Comparison of ENCODE assay signal across 9 mouse cellular contexts in the genomic region with DNA sequence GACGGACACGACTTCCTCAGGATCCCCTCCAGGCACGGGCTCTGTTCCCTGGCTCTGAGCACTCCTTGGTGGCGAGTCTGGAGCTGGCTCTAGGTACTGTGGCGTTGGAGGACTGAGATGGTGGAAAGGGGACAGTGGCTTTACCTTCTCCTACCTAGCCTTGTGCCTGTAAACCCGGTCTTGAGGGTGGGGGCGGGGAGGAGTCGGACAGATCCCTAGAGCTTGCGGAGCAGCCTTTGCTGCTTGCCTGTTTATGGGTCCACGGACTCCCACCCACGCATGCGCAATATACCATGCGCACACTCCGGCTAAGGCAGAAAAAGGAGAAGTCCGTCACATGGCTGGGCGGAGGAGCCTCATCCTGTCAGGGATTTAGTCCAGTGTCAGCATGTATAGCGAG. TPM values are rescaled to one million over a fixed set of nuclear protein-coding genes. Genes with fewer than 3 reads are reported as not detected.
DNase-seq lines count a peak whose midpoint lies in the region; ATAC-seq and TF ChIP-seq lines count a peak whose summit lies in the region.
"Had no signal": no experiment of that assay in that cellular context is flagged by ENCODE, and none has a peak within 500 bp of the region (broad histone marks: within the 10 kb centered on the region; RNA-seq: fewer than 3 reads in every experiment).

No protein-coding gene starts in this region.

- H3K4me3 ChIP-seq in embryonic facial prominence, embryonic 13.5 days: no peak overlapping the region
- no peak overlapping the region for H3K4me3 ChIP-seq in limb, embryonic 14.5 days (replicated peaks; ENCODE audit: low read length)
- no peak overlapping the region for H3K4me3 ChIP-seq in midbrain, postnatal 0 days (ENCODE audit: low read depth, low read length)

- H3K27ac ChIP-seq in embryonic facial prominence, embryonic 13.5 days: peak overlapping the region; percentile 77
- H3K27ac ChIP-seq in limb, embryonic 14.5 days (replicated peaks; ENCODE audit: low read depth, low read length): no peak overlapping the region
- H3K27ac ChIP-seq in midbrain, postnatal 0 days (ENCODE audit: low read depth, low read length): no peak overlapping the region

- WGBS in embryonic facial prominence, embryonic 13.5 days: 60% methylated on average over 17 of the region's 17 CpGs
- WGBS in limb, embryonic 14.5 days: 58% methylated on average over 17 of the region's 17 CpGs
- WGBS in midbrain, postnatal 0 days: 86% methylated on average over 17 of the region's 17 CpGs

- TF ChIP-seq POLR2A in limb, embryonic 14.5 days (IDR thresholded peaks at IDR 0.05; ENCODE audit: borderline replicate concordance, extremely low read depth, insufficient read depth, insufficient read length): no peak

- no peak for ATAC-seq in embryonic facial prominence, embryonic 13.5 days (ENCODE audit: insufficient number of reproducible peaks, insufficient read depth, low FRiP score, low TSS enrichment, low read depth)
- 0 out of 2 replicates have a peak, but pooled peaks have one; percentile 23 for ATAC-seq in limb, embryonic 14.5 days (ENCODE audit: low FRiP score, low read depth)
- ATAC-seq in monocyte, adult 5-6 weeks (replicated peaks; ENCODE audit: insufficient number of reproducible peaks, low FRiP score, low TSS enrichment, poor library complexity, severe bottlenecking): peak; percentile 91
- ATAC-seq in midbrain, postnatal 0 days (ENCODE audit: low FRiP score): no peak

- H3K4me2 ChIP-seq in embryonic facial prominence, embryonic 13.5 days: peak overlapping the region; percentile 2; the same call in 1 of the 2 replicates
- no peak overlapping the region for H3K4me2 ChIP-seq in limb, embryonic 14.5 days (replicated peaks; ENCODE audit: low read depth, low read length, severe bottlenecking)
- no peak overlapping the region for H3K4me2 ChIP-seq in midbrain, postnatal 0 days (ENCODE audit: low read depth, low read length, poor library complexity, severe bottlenecking)

- DNase-seq in right cerebral cortex, postnatal 10 days (ENCODE audit: low spot score in 2 of 2): peak; percentile 50 to 58
- no peak for DNase-seq in right cerebral cortex, postnatal 25 days
- DNase-seq in limb, embryonic 14.5 days (ENCODE audit: low spot score): no peak
- no peak for DNase-seq in midbrain, postnatal 0 days (ENCODE audit: low spot score)
- no peak for DNase-seq in left cerebral cortex, postnatal 4 days
- DNase-seq in left cerebral cortex, adult 18-20 months (ENCODE audit: low spot score in 2 of 2): no peak

- H3K36me3 ChIP-seq in embryonic facial prominence, embryonic 13.5 days: no peaks in the 10 kb centered on the region
- H3K36me3 ChIP-seq in limb, embryonic 14.5 days (ENCODE audit: control insufficient read depth, insufficient read depth, low read length): no peaks in the 10 kb centered on the region
- no peaks in the 10 kb centered on the region for H3K36me3 ChIP-seq in midbrain, postnatal 0 days (ENCODE audit: insufficient read depth, low read length)

- H3K4me1 ChIP-seq in embryonic facial prominence, embryonic 13.5 days: peaks cover 25% of the 10 kb centered on the region
- peaks cover 18% of the 10 kb centered on the region for H3K4me1 ChIP-seq in limb, embryonic 14.5 days (ENCODE audit: control insufficient read depth, insufficient read depth, low read length)
- H3K4me1 ChIP-seq in midbrain, postnatal 0 days (ENCODE audit: insufficient read depth, low read length): no peaks in the 10 kb centered on the region

- intact Hi-C loops in left cerebral cortex, postnatal 4 days (cut with DNase I): no loop called here

- H3K27me3 ChIP-seq in embryonic facial prominence, embryonic 13.5 days: no peaks in the 10 kb centered on the region
- no peaks in the 10 kb centered on the region for H3K27me3 ChIP-seq in limb, embryonic 14.5 days (ENCODE audit: control insufficient read depth, insufficient read depth, low read length)
- no peaks in the 10 kb centered on the region for H3K27me3 ChIP-seq in midbrain, postnatal 0 days (ENCODE audit: insufficient read depth, low read length)

- H3K9ac ChIP-seq in embryonic facial prominence, embryonic 13.5 days: no peak overlapping the region
- H3K9ac ChIP-seq in limb, embryonic 14.5 days (ENCODE audit: low read depth, low read length, severe bottlenecking): no peak overlapping the region
- H3K9ac ChIP-seq in midbrain, postnatal 0 days (replicated peaks; ENCODE audit: low read length, poor library complexity, severe bottlenecking): no peak overlapping the region

- no peak for TF ChIP-seq CTCF in midbrain, postnatal 0 days (IDR thresholded peaks at IDR 0.05)

- no peaks in the 10 kb centered on the region for H3K9me3 ChIP-seq in embryonic facial prominence, embryonic 13.5 days
- H3K9me3 ChIP-seq in limb, embryonic 14.5 days (ENCODE audit: control insufficient read depth, low read length): no peaks in the 10 kb centered on the region
- H3K9me3 ChIP-seq in midbrain, postnatal 0 days (ENCODE audit: low read length): no peaks in the 10 kb centered on the region

RNA-seq across cellular contexts. Expression of a gene that starts 13.9 kb away (rescaled TPM):
- not detected in 2 replicates for polyA plus RNA-seq in embryonic facial prominence, embryonic 13.5 days (2015; fragmentation: Nextera tagmentation; extraction: Ambion mirVana)
- polyA plus RNA-seq in limb, embryonic 14.5 days (2012; rRNA removed): 0.34 and 0.46 TPM in 2 replicates
- polyA plus RNA-seq in limb, embryonic 14.5 days (2014; fragmentation: Nextera tagmentation; extraction: Ambion mirVana): 0.29 and 0.46 TPM in 2 replicates
- total RNA-seq in monocyte, adult 5-6 weeks (2017): 0.49 TPM in 1 of 3 replicates, not detected in the others
- not detected in 2 replicates for total RNA-seq in midbrain, postnatal 0 days (2014; rRNA removed)
- not detected in 2 replicates for polyA plus RNA-seq in midbrain, postnatal 0 days (2015; fragmentation: Nextera tagmentation; extraction: Ambion mirVana)
- not detected for total RNA-seq in left cerebral cortex, postnatal 4 days (2021)
- not detected for total RNA-seq in left cerebral cortex, adult 18-20 months (2021)
- polyA plus RNA-seq: large intestine, adult 2 months had no signal

RNA-seq across cellular contexts. Expression of a gene that starts 42.1 kb away (rescaled TPM):
- polyA plus RNA-seq in embryonic facial prominence, embryonic 13.5 days (2015; fragmentation: Nextera tagmentation; extraction: Ambion mirVana): 0.25 and 0.65 TPM in 2 replicates
- 1.4 and 1.6 TPM in 2 replicates for polyA plus RNA-seq in limb, embryonic 14.5 days (2012; rRNA removed)
- 1.1 and 2.2 TPM in 2 replicates for polyA plus RNA-seq in limb, embryonic 14.5 days (2014; fragmentation: Nextera tagmentation; extraction: Ambion mirVana)
- 0.29 to 0.75 TPM in 2 of 3 replicates, not detected in the other for total RNA-seq in monocyte, adult 5-6 weeks (2017)
- 0.99 and 2.6 TPM in 2 replicates for total RNA-seq in midbrain, postnatal 0 days (2014; rRNA removed)
- 0.17 and 0.37 TPM in 2 replicates for polyA plus RNA-seq in midbrain, postnatal 0 days (2015; fragmentation: Nextera tagmentation; extraction: Ambion mirVana)
- not detected for total RNA-seq in left cerebral cortex, postnatal 4 days (2021)
- not detected for total RNA-seq in left cerebral cortex, adult 18-20 months (2021)

Comparison
In these comparisons a context has a peak if more than half of its experiments do, and no peak if none do; other contexts are left out.
1. DNase-seq: peak in right cerebral cortex, postnatal 10 days (2 of 2); none in right cerebral cortex, postnatal 25 days (single experiment), limb, embryonic 14.5 days (single experiment), midbrain, postnatal 0 days (single experiment), left cerebral cortex, postnatal 4 days (single experiment) and left cerebral cortex, adult 18-20 months (0 of 2).
2. ATAC-seq: peak in limb, embryonic 14.5 days (single experiment) and monocyte, adult 5-6 weeks (single experiment); none in embryonic facial prominence, embryonic 13.5 days (single experiment) and midbrain, postnatal 0 days (single experiment).